Mouse (Mus musculus) kidney, adult 11 months (tissue): ENCODE data around the gene Rnd2.
A peak's percentile ranks its signal among the peaks of the same experiment; 100 is the strongest.
"Not testable (repeated sequence)": the region's sequence is repeated elsewhere in the genome, so short reads cannot be mapped to it uniquely, and the experiment has no call there.

Experiments
- DNase-seq: peaks from one replicate; pipeline ENCODE4 v3.0.0; 2022

Rnd2 gene

GRCm38 (mm10) chr11:101464211-101465100 lies at the start of gene Rnd2:
Gene Rnd2, plus strand, starts transcription at chr11:101464999.
- DNase-seq = no peak

GRCm38 (mm10) chr11:101415306-101415705 lies 49.5 kb upstream of the Rnd2 start:
- DNase-seq = no peak

- no peak for DNase-seq
Observed at GRCm38 (mm10) chr11:101416433-101417100, 48.2 kb upstream of the Rnd2 start.

GRCm38 (mm10) chr11:101417101-101417855 lies 47.5 kb upstream of the Rnd2 start, which contains the start of gene Aarsd1:
Gene Aarsd1, minus strand, starts transcription at chr11:101417615.
- peak; percentile 76 for DNase-seq

GRCm38 (mm10) chr11:101418991-101419390 lies 45.8 kb upstream of the Rnd2 start:
- DNase-seq = no peak

GRCm38 (mm10) chr11:101419610-101420009 lies 45.2 kb upstream of the Rnd2 start:
- DNase-seq = no peak

GRCm38 (mm10) chr11:101420148-101420547 lies 44.7 kb upstream of the Rnd2 start:
- DNase-seq = no peak

- peak; percentile 24 for DNase-seq
Observed at GRCm38 (mm10) chr11:101424105-101424851, 40.5 kb upstream of the Rnd2 start, which contains the start of gene Gm27029. Gene Gm27029, minus strand, starts transcription at chr11:101424796.

GRCm38 (mm10) chr11:101424925-101425813 lies 39.6 kb upstream of the Rnd2 start, which contains the start of the genes Rundc1 and Ptges3l:
Gene Rundc1, plus strand, starts transcription at chr11:101425085.
Gene Ptges3l, minus strand, starts transcription at chr11:101425333.
- peak; percentile 95 for DNase-seq

- no peak for DNase-seq
Observed at GRCm38 (mm10) chr11:101426165-101426564, 38.6 kb upstream of the Rnd2 start.

GRCm38 (mm10) chr11:101431327-101431726 lies 33.5 kb upstream of the Rnd2 start:
- DNase-seq = no peak

- no peak for DNase-seq
Observed at GRCm38 (mm10) chr11:101433396-101433795, 31.4 kb upstream of the Rnd2 start.

- DNase-seq = no peak
Observed at GRCm38 (mm10) chr11:101435831-101436230, 29.0 kb upstream of the Rnd2 start.

GRCm38 (mm10) chr11:101436916-101437315 lies 27.9 kb upstream of the Rnd2 start:
- no peak for DNase-seq

- DNase-seq = not testable (repeated sequence)
Observed at GRCm38 (mm10) chr11:101438006-101438405, 26.8 kb upstream of the Rnd2 start.

- DNase-seq = not testable (repeated sequence)
Observed at GRCm38 (mm10) chr11:101441450-101442126, 23.2 kb upstream of the Rnd2 start.

GRCm38 (mm10) chr11:101442127-101442693 lies 22.6 kb upstream of the Rnd2 start, which contains the start of gene Rpl27:
Gene Rpl27, plus strand, starts transcription at chr11:101442298.
- DNase-seq = peak; percentile 98

GRCm38 (mm10) chr11:101442760-101443159 lies 22.0 kb upstream of the Rnd2 start:
- no peak for DNase-seq

- no peak for DNase-seq
Observed at GRCm38 (mm10) chr11:101446319-101446718, 18.5 kb upstream of the Rnd2 start.

GRCm38 (mm10) chr11:101446860-101447259 lies 17.9 kb upstream of the Rnd2 start:
- not testable (repeated sequence) for DNase-seq
